Mouse (Mus musculus): Measurements from ENCODE around the gene Sspo.
A peak's percentile ranks its signal among the peaks of the same experiment; 100 is the strongest.

DNA sequence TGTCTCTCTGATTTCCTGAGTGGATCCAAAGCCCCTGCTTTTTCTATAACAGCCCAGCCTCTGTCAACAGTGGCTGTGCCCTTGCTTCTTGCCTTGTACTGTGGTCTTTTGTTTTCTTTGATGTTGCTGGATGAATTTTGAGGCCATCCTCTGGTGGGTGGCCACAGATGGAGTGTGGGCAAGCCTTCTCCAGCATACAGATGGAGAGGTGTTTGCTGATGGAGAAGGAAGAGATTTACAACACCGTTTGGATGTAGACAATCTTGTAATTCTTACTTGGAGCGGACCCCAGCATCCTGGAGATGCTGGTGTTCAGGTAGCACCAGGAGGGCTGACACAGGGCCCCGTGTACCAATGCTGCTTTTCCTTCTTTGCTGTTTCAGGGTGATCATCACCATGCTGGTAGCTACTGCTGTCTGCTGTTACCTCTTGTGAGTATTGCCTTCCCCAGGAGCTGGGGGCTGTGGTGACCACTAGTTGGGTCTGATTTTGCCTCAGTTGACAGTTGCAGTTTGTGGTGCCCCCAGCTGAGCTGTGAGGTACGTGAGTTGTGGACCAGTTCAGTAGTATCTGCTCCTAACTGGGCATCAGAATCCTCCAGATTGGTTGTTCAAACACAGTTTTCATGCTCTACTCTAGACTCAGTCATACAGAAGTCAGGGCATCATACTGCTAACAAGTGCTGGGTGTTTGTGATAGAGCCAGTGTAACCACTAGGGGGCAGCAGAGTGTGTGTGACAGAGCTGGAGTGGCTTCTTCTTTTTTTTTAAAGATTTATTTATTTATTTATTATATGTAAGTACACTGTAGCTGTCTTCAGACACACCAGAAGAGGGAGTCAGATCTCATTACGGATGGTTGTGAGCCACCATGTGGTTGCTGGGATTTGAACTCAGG, 91.1 kb downstream of the Sspo start:
- TF ChIP-seq POLR2A (IDR thresholded peaks at IDR 0.05; ENCODE audit: low read depth, low read length) (no peak), CTCF (IDR thresholded peaks at IDR 0.05; ENCODE audit: borderline replicate concordance, insufficient read depth, low read length) (peak; percentile 51; the same call in 1 of the 2 replicates)

Data from embryonic fibroblast, embryonic 13.5 days (primary cell).